Mouse (Mus musculus) cerebellum, postnatal 10 days (tissue): ENCODE measurements around the gene Tomm6.

Experiments used
- DNase-seq, 2 experiments: peaks; one replicate each; pipeline ENCODE4 v3.0.0; 2021; ENCODE audit warnings: mixed read lengths in 2 of 2

Tomm6 gene

GRCm38 (mm10) chr17:47688344-47688607, at the start of gene Tomm6:
Gene Tomm6 (minus strand): TSS chr17:47688386.
- no peak for DNase-seq

GRCm38 (mm10) chr17:47737271-47738065, 49.3 kb upstream of the Tomm6 start:
- peak; percentile 73 to 82 for DNase-seq

- DNase-seq = peak; percentile 99 to 100
Observed at GRCm38 (mm10) chr17:47736856-47737255, 48.7 kb upstream of the Tomm6 start, which contains the start of gene Tfeb. Gene Tfeb (plus strand): TSS chr17:47737030.

DNA sequence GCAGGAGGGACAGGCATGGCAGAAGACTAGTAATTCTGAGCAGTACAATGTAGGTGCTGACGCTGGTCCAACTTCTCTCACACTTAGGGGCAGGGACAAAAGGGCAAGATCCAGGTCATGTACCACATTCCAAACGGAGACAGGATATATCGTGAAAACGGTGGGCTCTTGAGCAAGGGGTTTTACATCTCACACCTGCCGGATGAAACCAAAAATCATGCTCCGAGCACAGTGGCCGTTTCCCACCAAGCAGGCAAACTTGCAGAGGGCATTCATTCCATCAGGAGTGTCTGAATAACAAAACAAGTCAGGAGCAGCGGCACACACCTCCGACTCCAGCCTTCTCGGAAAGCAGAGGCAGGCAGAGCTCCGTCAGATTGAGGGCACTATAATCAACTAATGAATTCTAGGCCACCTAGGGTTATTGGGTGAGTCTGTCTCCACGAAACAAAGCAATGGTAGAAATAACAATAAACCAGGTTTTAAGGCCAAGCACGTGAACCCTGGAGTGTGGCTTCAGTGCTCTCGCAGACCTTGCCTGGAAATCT, 47.4 kb upstream of the Tomm6 start:
- DNase-seq = no peak

DNA sequence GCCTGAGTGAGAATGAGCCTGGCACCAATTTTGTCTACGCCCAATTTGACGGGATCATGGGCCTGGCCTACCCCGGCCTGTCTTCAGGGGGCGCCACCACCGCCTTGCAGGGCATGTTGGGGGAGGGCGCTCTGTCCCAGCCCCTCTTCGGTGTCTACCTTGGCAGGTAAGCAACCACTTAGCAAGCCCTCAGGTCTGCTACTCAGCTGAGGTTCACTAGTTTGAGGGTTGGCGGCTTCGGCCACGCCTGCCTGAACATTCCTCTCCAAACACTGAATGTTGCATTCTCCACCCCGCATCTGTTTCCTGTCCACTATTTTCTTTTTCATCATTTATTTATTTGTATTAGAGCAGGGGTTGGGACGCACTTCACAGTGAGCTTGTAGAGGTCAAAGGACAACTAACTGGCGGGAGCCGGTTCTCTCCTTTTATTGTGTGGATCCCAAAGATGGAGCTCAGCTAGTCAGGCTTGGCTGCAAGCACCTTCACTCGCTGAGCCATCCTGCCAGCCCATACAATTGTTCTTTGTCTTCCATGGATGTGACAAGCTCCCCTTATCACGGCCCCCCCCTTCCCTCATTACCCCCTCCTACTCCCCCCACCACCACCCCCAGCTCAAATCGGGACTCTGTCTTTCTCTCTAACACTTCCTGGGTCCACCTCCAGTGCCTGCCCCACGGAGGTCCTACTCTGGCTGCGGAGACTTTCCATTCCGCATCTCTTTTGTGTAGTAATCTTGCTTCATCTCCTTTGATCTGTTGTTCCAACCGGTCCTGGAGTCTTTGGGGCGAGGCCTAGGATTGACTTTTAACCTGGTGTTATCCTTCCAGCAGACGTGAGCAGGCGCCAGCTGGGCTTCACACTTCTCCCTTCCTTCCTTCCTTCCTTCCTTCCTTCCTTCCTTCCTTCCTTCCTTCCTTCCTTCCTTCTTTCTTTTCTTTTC, 42.7 kb upstream of the Tomm6 start:
- no peak for DNase-seq

DNA sequence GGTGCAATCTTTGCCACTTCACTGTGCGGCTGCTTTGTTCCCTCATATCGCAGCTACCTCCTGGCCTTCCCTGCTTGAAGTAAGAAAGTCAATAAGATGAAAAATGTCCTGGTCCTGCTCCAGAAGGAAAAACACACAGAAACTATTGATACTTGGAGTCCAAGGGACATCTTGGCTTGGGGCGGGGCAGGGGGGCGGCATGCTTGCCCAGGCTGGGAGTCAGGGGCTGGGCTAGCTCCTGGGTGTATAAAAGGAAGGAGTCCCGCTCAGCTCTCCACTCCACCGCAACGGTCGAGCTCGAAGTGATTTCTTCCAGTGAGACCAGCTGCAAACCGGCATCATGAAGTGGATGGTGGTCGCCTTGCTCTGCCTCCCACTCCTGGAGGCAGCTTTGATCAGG, 38.4 kb upstream of the Tomm6 start, which contains the start of gene Pgc:
TSS of gene Pgc (plus strand) at position 277 of the 400 bp plus-strand sequence.
- DNase-seq = no peak

- DNase-seq = no peak
Observed at GRCm38 (mm10) chr17:47721183-47721582, 33.0 kb upstream of the Tomm6 start.

DNA sequence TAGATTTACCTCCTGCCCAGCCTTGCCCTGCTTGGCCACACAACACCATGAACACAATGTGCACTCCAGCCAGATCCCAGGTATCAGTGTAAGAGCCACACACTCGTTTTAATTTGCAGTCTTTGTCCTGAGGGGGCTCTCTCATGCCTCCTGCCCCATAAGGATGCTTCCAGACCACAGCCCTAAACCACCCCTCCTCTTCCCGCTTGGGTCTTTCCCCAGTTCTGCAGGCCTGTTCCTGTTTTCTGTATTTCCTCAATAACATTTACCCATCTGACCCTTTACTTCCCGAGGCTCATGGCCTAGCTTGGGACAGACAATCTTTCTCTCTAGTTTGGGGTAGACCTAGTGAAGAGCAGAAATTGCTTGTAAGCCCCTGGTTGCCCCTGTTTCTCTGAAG, 26.9 kb upstream of the Tomm6 start:
- DNase-seq = no peak

GRCm38 (mm10) chr17:47712889-47713571, 24.8 kb upstream of the Tomm6 start:
- DNase-seq = no peak

DNA sequence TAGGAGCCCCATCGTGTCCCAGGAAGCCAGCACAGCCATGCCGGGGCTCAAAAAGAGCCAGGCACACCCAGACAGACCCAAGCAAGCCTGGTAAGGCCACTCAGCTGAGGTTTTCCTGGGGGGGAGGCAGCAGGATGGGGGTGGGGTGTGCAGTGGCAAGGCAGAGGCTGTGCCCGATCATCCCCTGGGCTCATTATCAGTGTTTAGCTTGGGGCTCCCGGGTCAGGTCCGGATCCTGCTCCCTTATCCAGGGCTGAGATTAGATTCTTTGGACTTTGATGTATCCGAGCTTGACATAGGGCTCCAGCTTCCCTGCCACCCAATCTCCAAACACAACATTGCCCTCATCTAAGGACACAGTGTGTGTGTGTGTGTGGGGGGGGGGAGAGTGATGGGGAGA, 23.7 kb upstream of the Tomm6 start:
- DNase-seq = no peak

- DNase-seq = no peak
Observed at GRCm38 (mm10) chr17:47710036-47710435, 21.9 kb upstream of the Tomm6 start.

- no peak for DNase-seq
Observed at GRCm38 (mm10) chr17:47708972-47709371, 20.8 kb upstream of the Tomm6 start.

DNA sequence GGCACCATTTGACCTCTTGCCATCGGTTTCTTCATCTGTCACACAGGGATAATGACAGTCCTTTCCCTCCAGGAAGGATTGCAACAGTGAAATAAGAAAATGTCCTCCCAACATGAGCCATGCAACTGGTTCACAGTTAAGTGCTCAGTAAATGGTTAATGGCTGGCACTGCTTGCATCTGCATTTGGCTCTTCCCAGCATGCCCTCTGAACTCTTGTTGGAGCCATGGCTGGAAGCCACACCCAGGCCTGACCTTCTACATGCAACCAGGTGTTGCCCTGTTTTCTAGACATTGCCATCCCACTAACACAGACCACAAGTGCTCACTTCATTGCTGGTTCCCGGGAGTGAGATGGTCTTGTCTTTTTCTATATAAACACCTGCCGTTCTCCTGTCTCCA, 19.8 kb upstream of the Tomm6 start:
- DNase-seq = no peak

DNA sequence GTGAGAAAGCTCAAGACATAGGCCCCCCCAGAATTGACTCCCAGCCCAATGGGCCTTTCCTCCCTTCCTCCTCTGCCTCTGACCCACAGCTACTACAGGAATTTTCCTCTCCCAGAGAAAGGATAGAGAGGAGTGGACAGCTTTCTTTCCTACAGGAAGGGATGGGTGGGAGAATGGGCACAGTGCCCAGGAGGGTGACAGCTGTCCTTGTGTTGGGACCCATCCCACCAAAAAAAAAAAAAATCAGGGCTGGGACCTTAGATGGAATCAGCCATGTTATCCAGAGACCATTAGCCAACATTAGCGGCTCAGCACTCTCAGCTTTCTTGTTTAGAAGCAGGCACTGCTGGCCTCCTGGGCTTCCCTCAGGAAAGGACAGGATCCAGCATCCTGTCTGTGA, 18.0 kb upstream of the Tomm6 start:
- DNase-seq = peak; percentile 52 to 64

DNA sequence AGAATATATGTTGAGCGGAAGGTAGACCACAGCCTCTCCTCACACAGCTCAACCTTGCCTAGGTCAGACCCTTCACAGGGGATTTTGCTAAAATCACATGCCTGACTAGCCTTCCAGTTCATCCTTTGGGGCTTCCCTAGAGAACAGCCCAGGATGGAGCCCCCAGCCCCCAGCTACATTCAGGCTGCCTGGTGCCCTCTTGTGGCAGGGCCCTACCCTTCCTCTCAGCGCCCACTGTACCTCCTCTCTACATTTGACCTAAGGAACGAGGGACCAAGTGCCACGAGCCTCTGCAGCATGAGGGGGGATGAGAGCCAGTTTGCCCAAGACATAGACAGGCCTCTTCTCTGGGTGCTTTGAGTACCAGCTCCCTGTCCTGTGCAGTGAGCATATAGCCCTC, 16.5 kb upstream of the Tomm6 start:
- no peak for DNase-seq

DNA sequence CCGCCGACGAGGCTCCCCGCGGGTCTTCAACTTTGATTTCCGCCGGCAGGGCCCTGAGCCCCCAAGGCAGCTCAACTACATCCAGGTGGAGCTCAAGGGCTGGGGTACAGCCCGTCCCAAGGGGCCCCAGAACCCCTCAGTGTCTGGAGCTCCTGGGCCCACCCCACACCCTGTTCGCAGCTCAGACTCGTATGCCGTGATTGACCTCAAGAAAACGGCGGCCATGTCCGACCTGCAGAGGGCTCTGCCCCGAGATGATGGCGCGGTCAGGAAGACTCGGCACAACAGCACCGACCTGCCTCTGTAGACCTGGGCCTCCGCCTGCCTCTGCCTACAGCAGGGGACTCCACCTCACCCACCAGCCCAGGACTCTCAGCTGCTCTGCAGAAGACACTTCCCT, 15.4 kb upstream of the Tomm6 start:
- no peak for DNase-seq

- DNase-seq = no peak
Observed at GRCm38 (mm10) chr17:47702548-47703345, 14.6 kb upstream of the Tomm6 start.

GRCm38 (mm10) chr17:47701793-47702192, 13.6 kb upstream of the Tomm6 start:
- no peak for DNase-seq

GRCm38 (mm10) chr17:47699055-47699454, 10.9 kb upstream of the Tomm6 start:
- DNase-seq = no peak

DNA sequence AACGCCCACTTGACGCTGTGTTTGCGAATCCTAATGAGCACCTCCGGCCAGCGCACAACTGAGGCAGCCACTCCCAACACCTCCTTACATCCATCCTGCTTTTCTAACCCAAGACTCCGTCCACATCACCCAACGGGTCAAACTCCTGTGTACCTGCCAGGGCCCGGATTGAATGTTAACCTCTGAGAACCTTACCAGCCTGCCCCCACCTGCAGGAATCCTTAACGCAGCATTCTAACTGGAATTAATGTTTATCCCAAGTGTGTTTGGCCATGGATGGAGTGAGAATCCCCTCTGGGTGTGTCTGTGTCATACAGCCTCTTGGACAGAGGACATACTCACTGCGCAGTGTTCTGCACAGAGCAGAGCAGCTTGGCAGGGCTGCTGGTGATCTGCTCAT, 10.0 kb upstream of the Tomm6 start:
- no peak for DNase-seq

DNA sequence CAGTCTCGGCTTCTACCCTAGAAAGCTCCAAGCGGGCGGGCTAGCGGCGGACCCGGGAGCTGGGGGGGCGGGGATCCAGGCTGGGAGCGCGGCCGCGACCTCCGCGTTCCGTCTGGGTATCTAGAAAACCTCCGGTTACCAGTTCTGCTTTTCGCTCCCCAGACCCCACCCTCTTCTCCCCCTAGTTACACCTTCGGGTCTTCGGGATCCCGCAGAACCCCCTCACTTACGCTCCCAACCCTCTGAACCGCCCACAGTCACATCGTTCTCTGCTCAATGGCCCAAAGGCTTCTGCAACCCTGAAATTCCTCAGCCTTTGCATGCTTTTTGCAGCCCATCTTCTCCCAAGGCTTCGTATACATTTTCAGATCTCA, 7.1 kb upstream of the Tomm6 start:
- DNase-seq = no peak
